Comparison of ENCODE assay signal across 12 mouse cellular contexts in genomic region chr17:65674710-65675171, GRCm38 (mm10). TPM values are rescaled to one million over a fixed set of nuclear protein-coding genes. Genes with fewer than 3 reads are reported as not detected.
DNase-seq lines count a peak whose midpoint lies in the region; ATAC-seq lines count a peak whose summit lies in the region.
"Had no signal": no experiment of that assay in that cellular context is flagged by ENCODE, and none has a peak within 500 bp of the region (broad histone marks: within the 10 kb centered on the region; RNA-seq: fewer than 3 reads in every experiment).

No protein-coding gene starts in this region.

- no peaks in the 10 kb centered on the region for H3K27me3 ChIP-seq in heart, embryonic 11.5 days (ENCODE audit: control insufficient read depth, insufficient read depth, low read length)
- H3K27me3 ChIP-seq in hindbrain, embryonic 13.5 days: no peaks in the 10 kb centered on the region
- H3K27me3 ChIP-seq: embryonic facial prominence, embryonic 12.5 days had no signal

- 18% methylated on average over 1 of the region's 1 CpGs for WGBS in heart, embryonic 11.5 days (ENCODE audit: insufficient replicate concordance)
- WGBS in macrophage (ENCODE audit: missing documents): 18% methylated on average over 1 of the region's 1 CpGs
- WGBS in hindbrain, embryonic 13.5 days: 41% methylated on average over 1 of the region's 1 CpGs

- H3K36me3 ChIP-seq in heart, embryonic 11.5 days (ENCODE audit: control insufficient read depth, insufficient read depth, low read length): no peaks in the 10 kb centered on the region
- H3K36me3 ChIP-seq in macrophage (ENCODE audit: inconsistent target): no peaks in the 10 kb centered on the region
- no peaks in the 10 kb centered on the region; the same call in 1 of the 2 replicates for H3K36me3 ChIP-seq in hindbrain, embryonic 13.5 days
- H3K36me3 ChIP-seq: embryonic facial prominence, embryonic 12.5 days had no signal

- intact Hi-C loops in heart, postnatal 25 days (cut with DNase I): no loop called here

- H3K27ac ChIP-seq in heart, embryonic 11.5 days (ENCODE audit: low read depth, low read length): 0 out of 2 replicates have a peak overlapping the region, but pooled peaks have one; percentile 12
- peak overlapping the region; percentile 59 for H3K27ac ChIP-seq in macrophage
- H3K27ac ChIP-seq in hindbrain, embryonic 13.5 days: no peak overlapping the region
- H3K27ac ChIP-seq: embryonic facial prominence, embryonic 12.5 days had no signal

- H3K4me1 ChIP-seq in heart, embryonic 11.5 days (ENCODE audit: control insufficient read depth, insufficient read depth, low read length): 0 out of 2 replicates have a peak, but pooled peaks cover 5% of the 10 kb centered on the region
- no peaks in the 10 kb centered on the region for H3K4me1 ChIP-seq in hindbrain, embryonic 13.5 days (replicated peaks)

- no peak overlapping the region for H3K9ac ChIP-seq in heart, embryonic 11.5 days (ENCODE audit: low read depth, low read length)
- H3K9ac ChIP-seq in hindbrain, embryonic 13.5 days: no peak overlapping the region
- H3K9ac ChIP-seq: embryonic facial prominence, embryonic 12.5 days had no signal

- peak; percentile 94 for DNase-seq in heart, adult 11 months
- DNase-seq in heart, postnatal 25 days (ENCODE audit: low spot score): no peak
- DNase-seq in A20 (ENCODE audit: low read depth, low spot score): peak; percentile 39
- DNase-seq in retina, embryonic 14.5 days (ENCODE audit: low spot score): no peak
- DNase-seq: adrenal gland, postnatal 14 days; thymus, adult 18-20 months had no signal

- ATAC-seq in heart, embryonic 11.5 days (replicated peaks; ENCODE audit: insufficient number of reproducible peaks, low FRiP score, low TSS enrichment): no peak
- ATAC-seq in frontal cortex, adult (ENCODE audit: low TSS enrichment): no peak
- ATAC-seq in hindbrain, embryonic 13.5 days (ENCODE audit: low FRiP score): no peak

- H3K9me3 ChIP-seq in heart, embryonic 11.5 days (replicated peaks; ENCODE audit: control insufficient read depth, low read length): no peaks in the 10 kb centered on the region
- H3K9me3 ChIP-seq in hindbrain, embryonic 13.5 days: no peaks in the 10 kb centered on the region
- H3K9me3 ChIP-seq: embryonic facial prominence, embryonic 12.5 days had no signal

- no peak overlapping the region for H3K4me3 ChIP-seq in heart, embryonic 11.5 days (ENCODE audit: low read depth, low read length)
- no peak overlapping the region for H3K4me3 ChIP-seq in macrophage (ENCODE audit: inconsistent target)
- H3K4me3 ChIP-seq in hindbrain, embryonic 13.5 days: no peak overlapping the region
- H3K4me3 ChIP-seq: embryonic facial prominence, embryonic 12.5 days had no signal

- H3K4me2 ChIP-seq in heart, embryonic 11.5 days: no peak overlapping the region
- no peak overlapping the region for H3K4me2 ChIP-seq in hindbrain, embryonic 13.5 days
- H3K4me2 ChIP-seq: embryonic facial prominence, embryonic 12.5 days had no signal

- peaks cover 45% of the 10 kb centered on the region; the same call in 1 of the 2 replicates for H3K79me2 ChIP-seq in macrophage (ENCODE audit: inconsistent target)

RNA-seq across cellular contexts. Expression of gene Txndc2, which starts 32.8 kb away (rescaled TPM):
- total RNA-seq in heart, postnatal 25 days (2021): not detected
- not detected in 2 replicates for polyA plus RNA-seq in heart, embryonic 11.5 days (2014; fragmentation: Nextera tagmentation; extraction: Ambion mirVana)
- 1 to 10 TPM in 14 of 26 experiments, under 1 TPM in 9, not detected in 3; 0.33 to 3.4 (median 1.3) TPM for total RNA-seq in macrophage (2018; cell fraction: chromatin; rRNA removed)
- under 1 TPM in 10 of 26 experiments, not detected in 16; 0.06 to 0.19 (median 0.10) TPM for total RNA-seq in macrophage (2018; cell fraction: cytosol; rRNA removed)
- total RNA-seq in macrophage (2018; cell fraction: nucleus; rRNA removed): 1 to 10 TPM in 7 of 26 experiments, under 1 TPM in 13, not detected in 6; 0.45 to 2.6 (median 0.77) TPM
- polyA plus RNA-seq in macrophage (2018): 0.10 TPM in 1 of 3 replicates, not detected in the others
- polyA plus RNA-seq in hindbrain, embryonic 13.5 days (2015; fragmentation: Nextera tagmentation; extraction: Ambion mirVana): 0.18 TPM in 1 of 2 replicates, not detected in the other
- total RNA-seq: left cerebral cortex, postnatal 25 days had no signal

Comparison
In these comparisons a context has a peak if more than half of its experiments do, and no peak if none do; other contexts are left out.
1. DNase-seq: peak in heart, adult 11 months (single experiment) and A20 (single experiment); none in heart, postnatal 25 days (single experiment) and retina, embryonic 14.5 days (single experiment).